Mouse (Mus musculus): ENCODE results near the gene Cyb561d2.

Gene Cyb561d2

GRCm38 (mm10) chr9:107550491-107551116 lies 8.6 kb upstream of the Cyb561d2 start:
- no peak for DNase-seq (ENCODE audit: low read depth in 2 of 2, low spot score in 2 of 2)

- DNase-seq (ENCODE audit: low read depth in 2 of 2, low spot score in 2 of 2): no peak
Observed at GRCm38 (mm10) chr9:107549297-107550074, 7.5 kb upstream of the Cyb561d2 start.

- no peak for DNase-seq (ENCODE audit: low read depth in 2 of 2, low spot score in 2 of 2)
Observed at GRCm38 (mm10) chr9:107548820-107549219, 6.8 kb upstream of the Cyb561d2 start.

GRCm38 (mm10) chr9:107547957-107548356 lies 6.0 kb upstream of the Cyb561d2 start:
- DNase-seq (ENCODE audit: low read depth in 2 of 2, low spot score in 2 of 2): no peak

- DNase-seq (ENCODE audit: low read depth in 2 of 2, low spot score in 2 of 2): peak in 1 of 2 experiments; percentile 39
Observed at GRCm38 (mm10) chr9:107547026-107547425, 5.0 kb upstream of the Cyb561d2 start, which contains the start of gene Zmynd10. TSS of gene Zmynd10 (plus strand) at chr9:107547298.

GRCm38 (mm10) chr9:107545602-107546001 lies 3.6 kb upstream of the Cyb561d2 start:
- DNase-seq (ENCODE audit: low read depth in 2 of 2, low spot score in 2 of 2): peak; percentile 74 to 84

- no peak for DNase-seq (ENCODE audit: low read depth in 2 of 2, low spot score in 2 of 2)
Observed at GRCm38 (mm10) chr9:107545199-107545598, 3.2 kb upstream of the Cyb561d2 start.

GRCm38 (mm10) chr9:107544729-107545128 lies 2.7 kb upstream of the Cyb561d2 start:
- no peak for DNase-seq (ENCODE audit: low read depth in 2 of 2, low spot score in 2 of 2)

- DNase-seq (ENCODE audit: low read depth in 2 of 2, low spot score in 2 of 2): no peak
Observed at GRCm38 (mm10) chr9:107544196-107544700, 2.3 kb upstream of the Cyb561d2 start.

GRCm38 (mm10) chr9:107543299-107543698 lies 1.3 kb upstream of the Cyb561d2 start:
- no peak for DNase-seq (ENCODE audit: low read depth in 2 of 2, low spot score in 2 of 2)

- no peak for DNase-seq (ENCODE audit: low read depth in 2 of 2, low spot score in 2 of 2)
Observed at GRCm38 (mm10) chr9:107542721-107543120, 728 bp upstream of the Cyb561d2 start.

GRCm38 (mm10) chr9:107542352-107542686 lies 326 bp upstream of the Cyb561d2 start:
- DNase-seq (ENCODE audit: low read depth in 2 of 2, low spot score in 2 of 2): no peak

GRCm38 (mm10) chr9:107541005-107541404 lies 988 bp downstream of the Cyb561d2 start:
- no peak for DNase-seq (ENCODE audit: low read depth in 2 of 2, low spot score in 2 of 2)

- no peak for DNase-seq (ENCODE audit: low read depth in 2 of 2, low spot score in 2 of 2)
Observed at GRCm38 (mm10) chr9:107540420-107540819, 1.6 kb downstream of the Cyb561d2 start.

GRCm38 (mm10) chr9:107539940-107540339 lies 2.1 kb downstream of the Cyb561d2 start:
- no peak for DNase-seq (ENCODE audit: low read depth in 2 of 2, low spot score in 2 of 2)

GRCm38 (mm10) chr9:107538711-107539110 lies 3.3 kb downstream of the Cyb561d2 start:
- no peak for DNase-seq (ENCODE audit: low read depth in 2 of 2, low spot score in 2 of 2)

- no peak for DNase-seq (ENCODE audit: low read depth in 2 of 2, low spot score in 2 of 2)
Observed at GRCm38 (mm10) chr9:107538231-107538630, 3.8 kb downstream of the Cyb561d2 start.

GRCm38 (mm10) chr9:107534408-107535202 lies 7.4 kb downstream of the Cyb561d2 start:
- DNase-seq (ENCODE audit: low read depth in 2 of 2, low spot score in 2 of 2): no peak

GRCm38 (mm10) chr9:107533791-107534407 lies 8.1 kb downstream of the Cyb561d2 start, which contains the start of gene Tmem115:
TSS of gene Tmem115 (plus strand) at chr9:107533945.
- DNase-seq (ENCODE audit: low read depth in 2 of 2, low spot score in 2 of 2): peak; percentile 85 to 87

- peak; percentile 74 to 85 for DNase-seq (ENCODE audit: low read depth in 2 of 2, low spot score in 2 of 2)
Observed at GRCm38 (mm10) chr9:107526198-107527026, 15.6 kb downstream of the Cyb561d2 start.
